Mouse (Mus musculus): ENCODE measurements around the gene Cipc.

Cipc gene

DNA sequence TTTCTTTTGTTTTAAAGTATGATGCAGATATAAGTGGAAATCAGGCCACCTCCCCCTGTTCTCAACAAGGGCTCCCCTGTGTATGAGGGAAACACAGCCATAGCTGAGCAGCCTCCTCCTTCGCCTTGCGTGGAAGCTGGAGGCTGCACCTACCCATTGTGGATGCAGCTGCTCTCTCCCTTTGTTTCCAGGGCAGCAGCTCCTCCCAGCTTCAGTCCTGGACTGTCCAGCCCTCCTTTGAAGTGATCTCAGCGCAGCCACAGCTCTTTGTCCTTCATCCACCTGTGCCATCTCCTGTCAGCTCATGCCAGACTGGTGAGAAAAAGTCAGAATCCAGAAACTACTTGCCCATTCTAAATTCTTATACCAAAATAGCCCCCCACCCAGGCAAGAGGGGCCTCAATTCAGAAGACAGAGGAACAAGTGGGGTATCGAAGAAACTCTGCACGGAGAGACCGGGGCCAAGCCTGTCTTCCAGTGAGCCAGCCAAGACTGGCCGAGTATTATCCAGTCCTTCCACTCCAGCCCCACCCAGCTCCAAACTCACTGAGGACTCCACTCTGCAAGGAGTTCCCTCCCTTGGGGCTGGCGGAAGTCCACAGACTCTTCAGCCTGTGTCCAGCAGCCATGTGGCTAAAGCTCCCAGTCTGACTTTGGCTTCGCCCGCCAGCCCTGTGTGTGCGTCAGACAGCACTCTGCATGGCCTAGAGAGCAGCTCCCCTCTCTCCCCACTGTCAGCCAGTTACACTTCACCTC, 14.9 kb downstream of the Cipc start:
- DNase-seq = no peak

DNA sequence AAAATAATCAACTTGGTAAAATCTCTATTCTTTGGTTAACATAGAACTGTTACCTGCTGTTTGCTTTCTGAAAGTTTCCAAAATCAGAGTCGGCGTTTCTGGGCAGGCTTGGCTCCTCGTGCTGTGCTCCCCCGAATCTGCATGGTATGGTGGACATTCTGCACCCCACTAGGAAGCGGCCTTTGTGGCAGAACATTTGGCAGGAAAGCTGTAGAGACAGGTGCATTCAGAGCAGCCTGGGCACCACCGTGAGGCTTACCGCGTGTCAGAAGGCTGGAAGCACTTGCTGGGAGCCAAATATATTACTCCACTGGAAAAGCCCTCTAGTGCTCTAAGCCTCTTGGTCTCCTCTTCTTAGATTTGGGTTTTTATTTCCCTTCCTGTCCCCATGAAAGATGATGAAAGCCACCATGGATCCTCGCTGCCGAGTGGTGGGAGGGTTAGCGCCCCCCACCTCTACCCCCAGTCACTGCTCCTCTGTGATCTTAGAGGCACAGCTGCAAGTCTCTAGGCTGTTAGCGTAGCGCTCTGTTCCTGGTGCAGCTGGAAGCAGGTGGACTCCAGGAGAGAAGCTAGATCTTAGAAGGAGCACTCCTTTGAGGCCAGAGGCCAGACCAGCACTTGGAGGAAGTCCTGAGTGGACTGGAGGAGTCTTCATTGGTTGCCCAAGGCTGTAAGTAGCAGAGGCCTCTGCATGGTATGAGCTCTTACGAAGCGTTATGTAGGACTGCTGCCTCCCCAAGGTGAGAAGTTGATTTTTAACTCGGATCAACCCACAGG, 17.6 kb downstream of the Cipc start:
- DNase-seq = no peak

- no peak for DNase-seq
These were observed 18.5 kb downstream of the Cipc start for GRCm38 (mm10) chr12:86965237-86965799.

GRCm38 (mm10) chr12:86968468-86969219, 21.8 kb downstream of the Cipc start:
- no peak for DNase-seq

GRCm38 (mm10) chr12:86969220-86969601, 22.4 kb downstream of the Cipc start:
- no peak for DNase-seq

GRCm38 (mm10) chr12:86971089-86971488, 24.2 kb downstream of the Cipc start:
- DNase-seq = no peak

GRCm38 (mm10) chr12:86973216-86973615, 26.4 kb downstream of the Cipc start:
- DNase-seq = no peak

DNA sequence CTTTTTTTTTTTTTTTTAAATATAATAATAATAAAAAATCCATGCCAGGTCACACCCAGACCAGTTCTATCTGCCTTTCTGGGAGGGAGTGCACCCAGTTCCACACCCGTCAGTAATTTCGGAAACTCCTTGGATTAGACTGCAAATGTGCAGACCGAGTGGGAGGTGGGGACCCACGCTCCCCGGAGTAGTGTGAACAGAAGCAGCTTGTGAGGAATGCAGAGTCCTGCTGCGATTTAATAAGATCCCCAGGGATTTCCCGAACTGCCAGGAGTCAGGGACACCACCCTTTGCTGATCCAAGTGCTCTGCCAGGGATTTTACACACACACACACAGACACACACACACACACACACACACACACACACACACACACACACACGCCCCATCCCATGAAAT, 26.9 kb downstream of the Cipc start:
- DNase-seq = no peak

- DNase-seq = peak; percentile 84
These were observed 27.8 kb downstream of the Cipc start for GRCm38 (mm10) chr12:86974387-86975288.

GRCm38 (mm10) chr12:86975761-86976160, 28.9 kb downstream of the Cipc start:
- no peak for DNase-seq

DNA sequence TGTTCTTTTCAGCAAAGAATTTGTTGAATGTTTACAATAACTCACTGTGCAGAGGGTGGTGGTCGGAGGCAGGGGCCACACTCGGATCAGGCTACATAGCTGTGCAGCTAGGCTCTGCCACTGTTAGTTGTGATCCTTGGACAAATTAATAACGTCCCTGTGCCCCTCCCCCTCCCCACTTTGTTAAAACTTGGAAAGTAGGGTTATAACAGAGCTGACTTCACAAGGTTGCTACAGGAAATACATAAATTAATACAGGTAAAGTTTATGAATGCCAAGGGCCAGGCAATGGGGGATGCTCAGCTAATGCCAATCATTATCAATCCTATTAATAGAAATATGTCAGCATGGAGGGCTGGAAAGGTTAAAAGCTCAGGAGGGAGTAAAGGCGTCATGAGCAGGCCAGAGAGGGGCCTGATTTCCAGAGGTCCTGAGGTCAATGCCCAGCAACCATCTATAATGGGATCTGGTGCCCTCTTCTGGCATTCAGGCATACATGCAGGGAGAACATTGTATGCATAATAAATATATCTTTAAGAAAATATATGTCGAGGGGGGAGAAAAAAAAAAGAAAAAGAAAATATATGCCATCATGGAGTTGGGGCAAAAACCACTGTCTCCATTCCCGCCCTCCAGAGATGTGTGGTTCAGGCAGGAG, 29.8 kb downstream of the Cipc start:
- DNase-seq = peak; percentile 40

DNA sequence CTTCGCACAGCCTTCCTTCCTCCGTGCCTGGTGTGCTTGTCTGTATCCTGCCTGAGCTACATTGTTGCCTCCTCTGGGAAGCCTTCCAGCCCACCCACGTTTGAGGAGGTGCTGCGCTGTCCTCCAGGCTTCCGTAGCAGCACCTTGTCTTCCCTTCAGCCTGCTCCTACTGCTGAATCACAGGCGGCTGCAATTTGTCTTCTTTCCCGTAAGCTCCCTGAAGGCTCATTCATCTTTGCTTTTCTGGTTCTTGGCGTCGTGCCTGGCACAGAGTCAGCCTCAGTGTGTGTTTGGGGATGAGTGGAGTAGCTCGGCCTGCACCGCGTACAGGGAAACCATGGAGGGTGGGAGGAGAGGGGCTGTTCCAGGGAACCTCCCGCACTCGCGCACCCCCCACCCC, 31.0 kb downstream of the Cipc start:
- no peak for DNase-seq

GRCm38 (mm10) chr12:86981180-86981579, 34.3 kb downstream of the Cipc start:
- DNase-seq = peak; percentile 45

- peak; percentile 69 for DNase-seq
These were observed 36.8 kb downstream of the Cipc start for GRCm38 (mm10) chr12:86983470-86984193.

- DNase-seq = peak; percentile 47
These were observed 37.3 kb downstream of the Cipc start for GRCm38 (mm10) chr12:86984194-86984555.

DNA sequence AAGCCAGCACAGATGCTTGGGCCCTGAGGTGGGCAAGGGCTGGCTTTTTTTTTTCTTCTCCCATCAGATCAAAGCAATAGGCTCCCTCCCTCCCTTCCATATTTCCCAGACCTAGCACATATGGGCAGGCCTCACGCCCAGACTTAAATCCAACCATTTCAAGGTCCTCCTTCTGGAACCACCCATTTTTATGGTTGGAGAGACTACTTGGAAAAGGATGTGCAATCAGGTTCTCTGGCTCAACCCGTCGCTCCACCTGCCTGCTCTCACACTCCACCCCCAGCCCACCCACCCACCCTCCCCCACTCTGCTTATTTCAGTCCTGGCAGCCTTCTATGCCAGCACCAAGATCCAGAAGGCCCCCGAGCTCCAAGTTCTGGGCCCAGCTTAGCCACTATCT, 39.7 kb downstream of the Cipc start:
- no peak for DNase-seq

DNA sequence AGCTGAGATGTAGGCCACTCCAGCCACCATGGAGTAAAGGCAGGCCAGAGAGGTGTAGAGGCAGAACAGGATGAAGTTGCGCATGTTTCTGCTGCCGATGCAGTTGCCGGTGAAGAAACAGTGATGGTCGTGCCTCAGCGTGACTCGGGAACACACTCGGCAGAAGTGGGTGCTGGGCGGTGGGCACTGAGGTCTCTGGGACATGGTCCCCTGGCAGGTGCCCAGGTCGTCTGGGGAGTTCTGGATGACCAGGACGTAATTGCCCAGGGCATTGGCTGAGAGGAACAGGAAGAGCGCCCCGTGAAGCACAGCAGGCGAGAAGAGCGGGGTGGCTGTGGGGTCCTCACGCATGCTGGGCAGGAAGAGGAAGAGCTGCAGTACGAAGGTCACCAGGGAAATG, 41.4 kb downstream of the Cipc start:
- DNase-seq = no peak

DNA sequence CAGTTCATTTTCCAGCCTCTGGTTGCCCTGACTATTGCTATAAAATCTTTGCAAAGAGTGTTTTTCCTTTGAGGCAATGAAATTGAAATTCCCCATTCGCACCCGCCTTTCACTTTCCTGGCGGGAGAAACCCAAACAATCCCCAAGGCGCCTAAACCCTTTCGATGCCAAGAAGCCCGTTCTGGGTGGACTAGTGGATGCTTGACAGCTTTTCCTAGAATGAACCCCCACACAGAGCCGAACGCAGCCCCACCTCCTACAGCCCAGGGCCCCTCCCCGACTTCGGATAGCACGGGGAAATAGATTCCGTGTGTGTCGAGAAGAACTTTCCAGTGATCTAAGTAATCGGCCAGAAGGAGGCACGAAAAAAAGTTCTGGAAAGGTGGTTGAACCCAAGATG, 42.5 kb downstream of the Cipc start:
- no peak for DNase-seq

GRCm38 (mm10) chr12:86989890-86990754, 43.3 kb downstream of the Cipc start, which contains the start of gene Zdhhc22:
Zdhhc22 (minus strand) TSS chr12:86990430.
- peak; percentile 84 for DNase-seq

DNA sequence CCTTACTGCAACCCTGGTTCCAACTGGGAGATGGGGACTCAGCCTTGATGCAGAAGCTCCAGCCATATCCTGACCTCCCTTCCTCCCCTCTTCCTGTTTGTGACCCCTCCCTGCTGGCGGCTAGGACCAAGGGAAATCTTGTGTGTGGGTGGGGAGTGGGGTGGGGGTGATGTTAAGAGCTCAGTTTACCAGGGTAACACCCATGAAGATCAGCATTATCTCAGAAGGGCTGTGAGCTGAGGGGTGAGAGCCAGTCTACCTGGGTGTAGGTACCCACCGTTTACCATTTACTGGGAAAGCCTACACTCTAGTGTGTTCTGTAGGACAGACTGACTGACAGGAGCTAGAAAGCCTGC, 43.9 kb downstream of the Cipc start:
- DNase-seq = no peak
